Mouse (Mus musculus) G1E (cell line): ENCODE data around the gene Tchh. TPM values are rescaled to one million over a fixed set of nuclear protein-coding genes. Genes with fewer than 3 reads are reported as not detected.
"Not testable (repeated sequence)": the region's sequence is repeated elsewhere in the genome, so short reads cannot be mapped to it uniquely, and the experiment has no call there.

Experiments
- ATAC-seq: 2 replicates; pipeline ENCODE4 v1.8.0; 2016; ENCODE audit warnings: mild to moderate bottlenecking; ENCODE audit not compliant: insufficient number of reproducible peaks, poor library complexity, low FRiP score, severe bottlenecking; ENCODE audit errors: extremely low read depth
- DNase-seq: peaks from one replicate; pipeline ENCODE4 v3.0.0; 2012; ENCODE audit warnings: low spot score
- H3K27me3 ChIP-seq: 2 replicates; pipeline ENCODE4 v1.6.1; 2012; ENCODE audit warnings: mild to moderate bottlenecking, low read length, inconsistent platforms; ENCODE audit not compliant: insufficient read depth
- H3K36me3 ChIP-seq: replicated peaks from 2 replicates; pipeline ENCODE3; 2012; ENCODE audit warnings: mild to moderate bottlenecking, inconsistent platforms
- H3K4me1 ChIP-seq: 2 replicates; pipeline ENCODE4 v1.6.1; 2012; ENCODE audit warnings: low read depth, low read length, inconsistent platforms, mixed read lengths; ENCODE audit not compliant: insufficient read depth
- H3K4me3 ChIP-seq: 2 replicates; pipeline ENCODE4 v1.5.1; 2012; ENCODE audit warnings: low read depth, mild to moderate bottlenecking, inconsistent platforms, low read length, moderate library complexity, mixed read lengths
- H3K9me3 ChIP-seq: replicated peaks from 2 replicates; pipeline ENCODE4 v1.6.1; 2012; ENCODE audit warnings: inconsistent platforms
- CTCF ChIP-seq: IDR thresholded peaks from 2 replicates; pipeline ENCODE4 v1.5.1; 2012; ENCODE audit warnings: low read depth, low read length, inconsistent platforms, mixed read lengths
- GATA1 ChIP-seq: IDR thresholded peaks from 2 replicates; pipeline ENCODE4 v1.6.1; 2012; ENCODE audit warnings: borderline replicate concordance, low read length, inconsistent platforms, mixed read lengths
- GATA2 ChIP-seq: IDR thresholded peaks from 2 replicates; pipeline ENCODE4 v1.6.1; 2012; ENCODE audit warnings: low read depth, low read length, inconsistent platforms, borderline replicate concordance
- POLR2AphosphoS5 ChIP-seq: IDR thresholded peaks from 2 replicates; pipeline ENCODE4 v1.6.1; 2012; ENCODE audit warnings: low read depth, low read length, inconsistent platforms; ENCODE audit not compliant: insufficient replicate concordance
- TAL1 ChIP-seq: conservative IDR thresholded peaks from 2 replicates; pipeline ENCODE4 v1.6.1; 2012; ENCODE audit warnings: low read depth, low read length, inconsistent platforms, mixed read lengths
- polyA plus RNA-seq: library from polyadenylated mRNA; stranded (reverse); fragments of >175 nt; gene quantifications from 2 replicates; pipeline ENCODE4 v1.2.3, GENCODE M21; 2012
- total RNA-seq, 2 experiments: library from RNA; stranded (forward) in 1 of 2; stranded (reverse) in 1 of 2; fragments of 200-1000 nt in 1 of 2; fragments of >200 nt in 1 of 2; fragmentation: Nextera tagmentation in 1 of 2; gene quantifications; 2 replicates each; pipeline ENCODE4 v1.2.3; 2014 to 2017

The Tchh gene
- total and polyA plus RNA-seq, 3 experiments: 0.05 TPM; not detected in 2

DNA sequence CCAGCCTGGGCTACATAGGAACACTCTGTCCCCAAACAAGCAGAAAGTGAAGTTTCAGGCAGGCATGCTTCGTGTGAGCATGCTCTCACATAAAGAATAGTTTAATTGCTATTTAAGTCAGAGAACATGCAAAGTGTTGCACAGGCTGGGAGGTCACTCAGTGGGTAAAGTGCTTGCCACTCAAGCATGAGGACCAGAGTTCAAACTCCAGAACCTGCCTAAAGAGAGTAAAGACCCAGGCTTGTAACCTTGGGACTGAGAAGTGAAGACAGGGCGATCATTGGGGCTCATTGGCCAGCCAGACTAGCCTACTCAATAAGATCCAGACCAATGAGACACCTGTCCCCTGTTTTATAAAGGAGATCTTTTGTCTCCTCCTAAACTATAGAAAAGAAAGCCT is 46.4 kb downstream of the Tchh start:
- peaks cover 4% of the 10 kb centered on the region; the same call in 1 of the 2 replicates for H3K9me3 ChIP-seq
- H3K27me3 ChIP-seq: no peaks in the 10 kb centered on the region
- no peak overlapping the region for H3K4me3 ChIP-seq
- H3K36me3 ChIP-seq: no peaks in the 10 kb centered on the region
- ATAC-seq (no peak), DNase-seq (no peak)
- H3K4me1 ChIP-seq: no peaks in the 10 kb centered on the region
- no peak for TF ChIP-seq CTCF
- no peak for TF ChIP-seq GATA1
- no peak for TF ChIP-seq POLR2AphosphoS5

DNA sequence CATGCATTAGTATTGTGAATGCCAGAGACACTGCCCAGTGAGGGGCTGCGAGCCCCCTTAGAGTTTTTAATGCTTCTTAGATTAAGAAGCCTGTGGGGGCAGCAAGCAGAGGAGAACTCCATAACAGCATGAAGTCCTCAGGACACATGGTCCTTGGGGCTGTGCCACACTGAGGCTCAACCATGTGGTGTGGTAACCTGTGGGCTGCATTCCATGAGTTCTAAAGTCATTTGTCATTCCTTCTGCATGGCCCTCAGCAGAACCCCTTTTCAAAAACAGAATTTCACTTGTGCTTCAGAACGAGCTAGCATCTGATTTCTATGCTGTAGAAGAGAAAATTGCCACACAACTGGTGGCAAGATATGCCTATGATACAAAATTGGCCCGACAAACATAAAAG is 50.0 kb downstream of the Tchh start:
- no peak for TF ChIP-seq TAL1
- TF ChIP-seq GATA1: no peak
- DNase-seq (no peak), ATAC-seq (no peak)
- no peak overlapping the region for H3K4me3 ChIP-seq
- no peaks in the 10 kb centered on the region for H3K4me1 ChIP-seq
- no peaks in the 10 kb centered on the region for H3K27me3 ChIP-seq
- H3K36me3 ChIP-seq: no peaks in the 10 kb centered on the region
- peaks cover 4% of the 10 kb centered on the region; the same call in 1 of the 2 replicates for H3K9me3 ChIP-seq

DNA sequence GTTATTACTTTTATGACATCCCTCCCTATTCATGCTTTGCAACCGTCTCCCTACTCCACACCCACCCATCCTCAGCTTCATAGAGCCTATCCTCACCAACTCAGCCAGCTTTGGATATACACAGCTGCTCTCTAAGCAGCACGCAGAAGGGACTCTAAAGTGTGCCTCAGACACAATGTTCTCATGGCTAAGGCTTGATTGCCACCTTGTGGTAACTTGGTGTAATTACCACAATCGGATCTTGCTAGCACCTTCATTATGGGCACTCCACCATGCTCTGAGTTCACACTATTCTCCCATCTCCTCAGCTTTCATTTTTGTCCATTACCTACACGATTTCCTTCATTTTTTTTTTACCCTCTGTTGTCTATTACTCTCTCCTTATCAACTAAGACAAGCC is 51.9 kb downstream of the Tchh start:
- no peaks in the 10 kb centered on the region for H3K36me3 ChIP-seq
- ATAC-seq: peak; percentile 57
- no peaks in the 10 kb centered on the region for H3K27me3 ChIP-seq
- DNase-seq: no peak
- H3K4me1 ChIP-seq: no peaks in the 10 kb centered on the region
- H3K4me3 ChIP-seq: no peak overlapping the region
- TF ChIP-seq CTCF (peak; percentile 39; the same call in 1 of the 2 replicates), POLR2AphosphoS5 (no peak)
- no peaks in the 10 kb centered on the region for H3K9me3 ChIP-seq

DNA sequence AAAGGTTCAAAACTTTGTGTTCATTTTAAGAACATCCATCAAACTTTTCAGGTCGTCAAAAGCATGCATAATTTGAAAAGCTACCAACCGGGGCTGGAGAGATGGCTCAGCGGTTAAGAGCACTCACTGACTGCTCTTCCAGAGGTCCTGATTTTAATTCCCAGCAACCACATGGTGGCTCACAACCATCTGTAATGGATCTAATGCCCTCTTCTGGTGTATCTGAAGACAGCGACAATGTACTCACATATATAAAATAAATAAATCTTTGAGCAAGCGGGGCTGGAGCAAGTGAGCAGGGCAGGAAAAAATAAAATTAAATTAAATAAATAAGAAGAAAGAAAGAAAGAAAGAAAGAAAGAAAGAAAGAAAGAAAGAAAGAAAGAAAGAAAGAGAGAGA is 52.6 kb downstream of the Tchh start:
- H3K27me3 ChIP-seq, DNase-seq, H3K9me3 ChIP-seq, H3K4me3 ChIP-seq, H3K36me3 ChIP-seq, H3K4me1 ChIP-seq, ATAC-seq: not testable (repeated sequence)

DNA sequence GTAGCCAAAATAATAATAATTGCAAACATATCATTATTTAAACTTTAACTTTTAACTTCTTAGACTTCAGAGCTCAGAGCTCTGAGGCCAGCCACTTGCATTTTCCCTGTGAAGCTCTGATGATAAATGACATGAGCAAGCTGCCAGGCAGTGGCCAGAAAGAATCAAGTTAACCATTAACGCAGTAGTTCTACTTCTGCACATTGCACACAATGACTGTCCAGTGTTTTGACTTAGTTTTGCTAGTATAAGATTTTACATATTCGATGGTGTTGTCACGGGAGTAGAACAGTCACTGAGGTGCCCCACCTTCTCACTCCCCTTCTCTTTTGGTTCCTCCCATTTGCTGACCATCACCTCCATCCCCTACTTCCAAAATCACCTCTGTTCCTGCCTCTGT is 55.0 kb downstream of the Tchh start:
- no peak for DNase-seq

More for the DNA sequence above, 55.0 kb downstream of the Tchh start:
- Histone ChIP-seq H3K4me1 (no peaks in the 10 kb centered on the region), H3K4me3 (no peak overlapping the region), H3K9me3 (no peaks in the 10 kb centered on the region), H3K27me3 (no peaks in the 10 kb centered on the region), H3K36me3 (no peaks in the 10 kb centered on the region)
- no peak for TF ChIP-seq GATA2
- TF ChIP-seq CTCF: no peak
- no peak for TF ChIP-seq GATA1
- TF ChIP-seq POLR2AphosphoS5: no peak
- no peak for TF ChIP-seq TAL1
- no peak for ATAC-seq

Other genes with a start within 250 kb of the Tchh start
- not detected in 2 replicates for gene Flg2, start 245.1 kb upstream of the Tchh start, total RNA-seq (2014; fragmentation: Nextera tagmentation)
- under 0.01 TPM in 2 replicates for gene Flg2, start 245.1 kb upstream of the Tchh start, total RNA-seq (2017)
- not detected in 2 replicates for gene Flg2, start 245.1 kb upstream of the Tchh start, polyA plus RNA-seq
- gene Flg, start 168.8 kb upstream of the Tchh start, total RNA-seq (2014; fragmentation: Nextera tagmentation): not detected in 2 replicates
- 0.17 and 1.1 TPM in 2 replicates for gene Flg, start 168.8 kb upstream of the Tchh start, total RNA-seq (2017)
- gene Flg, start 168.8 kb upstream of the Tchh start, polyA plus RNA-seq: not detected in 2 replicates
- not detected in 2 replicates for gene Hrnr, start 122.6 kb upstream of the Tchh start, total RNA-seq (2014; fragmentation: Nextera tagmentation)
- 0.05 TPM in 1 of 2 replicates, not detected in the other for gene Hrnr, start 122.6 kb upstream of the Tchh start, total RNA-seq (2017)
- not detected in 2 replicates for gene Hrnr, start 122.6 kb upstream of the Tchh start, polyA plus RNA-seq
- not detected in 2 replicates for gene Rptn, start 48.6 kb upstream of the Tchh start, total RNA-seq (2014; fragmentation: Nextera tagmentation)
- 0.11 TPM in 1 of 2 replicates, not detected in the other for gene Rptn, start 48.6 kb upstream of the Tchh start, total RNA-seq (2017)
- gene Rptn, start 48.6 kb upstream of the Tchh start, polyA plus RNA-seq: not detected in 2 replicates
- not detected in 2 replicates for gene Tchhl1, start 26.4 kb downstream of the Tchh start, total RNA-seq (2014; fragmentation: Nextera tagmentation)
- gene Tchhl1, start 26.4 kb downstream of the Tchh start, total RNA-seq (2017): 0.12 and 0.33 TPM in 2 replicates
- gene Tchhl1, start 26.4 kb downstream of the Tchh start, polyA plus RNA-seq: not detected in 2 replicates
- gene S100a11, start 78.2 kb downstream of the Tchh start, total RNA-seq (2014; fragmentation: Nextera tagmentation): 1.7 TPM in 1 of 2 replicates, not detected in the other
- not detected in 2 replicates for gene S100a11, start 78.2 kb downstream of the Tchh start, total RNA-seq (2017)
- not detected in 2 replicates for gene S100a11, start 78.2 kb downstream of the Tchh start, polyA plus RNA-seq
- gene S100a10, start 112.8 kb downstream of the Tchh start, total RNA-seq (2014; fragmentation: Nextera tagmentation): not detected in 2 replicates
- not detected in 2 replicates for gene S100a10, start 112.8 kb downstream of the Tchh start, total RNA-seq (2017)
- gene S100a10, start 112.8 kb downstream of the Tchh start, polyA plus RNA-seq: not detected in 2 replicates
- gene Tdpoz2, start 210.4 kb downstream of the Tchh start, total RNA-seq (2014; fragmentation: Nextera tagmentation): not detected in 2 replicates
- gene Tdpoz2, start 210.4 kb downstream of the Tchh start, total RNA-seq (2017): 0.11 TPM in 1 of 2 replicates, not detected in the other
- not detected in 2 replicates for gene Tdpoz2, start 210.4 kb downstream of the Tchh start, polyA plus RNA-seq
- gene Tdpoz1, start 234.0 kb downstream of the Tchh start, total RNA-seq (2014; fragmentation: Nextera tagmentation): not detected in 2 replicates
- not detected in 2 replicates for gene Tdpoz1, start 234.0 kb downstream of the Tchh start, total RNA-seq (2017)
- gene Tdpoz1, start 234.0 kb downstream of the Tchh start, polyA plus RNA-seq: not detected in 2 replicates